Mouse (Mus musculus): Measurements from ENCODE around the gene Uhrf1bp1l.

The Uhrf1bp1l gene

DNA sequence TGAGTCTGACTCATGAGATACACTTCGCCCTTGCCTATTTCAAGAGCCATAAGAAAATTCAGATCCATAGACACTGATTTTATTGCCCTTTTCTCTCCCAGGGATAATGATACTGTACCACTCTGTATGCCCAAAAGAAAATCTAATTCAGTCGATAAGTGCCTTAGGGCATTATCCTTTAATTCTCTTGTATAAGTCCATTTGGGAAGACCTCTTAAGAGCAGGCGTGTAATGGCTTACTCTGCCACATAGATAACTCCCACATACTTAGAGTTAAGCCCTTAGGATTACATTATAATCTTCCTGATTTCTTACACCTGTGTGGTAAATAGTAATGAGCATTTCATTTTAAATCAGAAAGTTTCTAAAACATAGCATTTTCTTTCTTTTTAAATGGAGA is 1.8 kb downstream of the Uhrf1bp1l start:
- DNase-seq (ENCODE audit: low spot score): no peak

DNA sequence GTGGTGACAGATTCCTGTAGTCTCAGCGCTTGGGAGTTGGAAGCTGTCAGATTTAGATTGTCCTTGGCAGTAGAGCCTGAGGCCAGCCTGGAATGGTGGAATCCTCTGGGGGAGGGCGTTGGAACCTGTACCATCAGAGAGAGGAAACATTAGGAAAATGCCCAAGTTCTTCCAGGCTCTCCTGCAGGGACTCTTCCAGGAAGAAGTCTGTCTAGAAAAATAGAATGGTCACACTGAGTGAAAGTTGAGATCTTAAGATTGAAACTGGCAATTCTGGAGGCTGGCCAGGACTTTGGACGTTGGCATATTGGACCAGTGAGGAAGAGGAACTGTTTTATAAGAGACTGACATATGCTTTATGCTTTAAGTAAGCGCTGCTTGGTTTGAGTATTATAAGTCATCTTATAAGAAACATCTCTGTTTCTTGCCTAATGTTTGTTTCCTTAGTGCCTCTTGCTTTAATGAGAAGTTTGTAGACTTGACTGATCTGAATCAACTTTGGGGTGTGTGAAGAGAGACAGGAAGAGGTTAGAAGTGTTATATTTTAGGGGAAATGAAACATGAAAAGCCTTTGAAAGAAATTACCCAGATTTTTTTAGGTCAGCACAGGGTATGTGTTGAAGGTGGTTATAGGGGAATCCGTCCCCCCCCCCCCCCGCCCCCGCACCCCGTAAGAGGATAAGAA is 2.6 kb downstream of the Uhrf1bp1l start:
- no peak for DNase-seq (ENCODE audit: low spot score)

DNA sequence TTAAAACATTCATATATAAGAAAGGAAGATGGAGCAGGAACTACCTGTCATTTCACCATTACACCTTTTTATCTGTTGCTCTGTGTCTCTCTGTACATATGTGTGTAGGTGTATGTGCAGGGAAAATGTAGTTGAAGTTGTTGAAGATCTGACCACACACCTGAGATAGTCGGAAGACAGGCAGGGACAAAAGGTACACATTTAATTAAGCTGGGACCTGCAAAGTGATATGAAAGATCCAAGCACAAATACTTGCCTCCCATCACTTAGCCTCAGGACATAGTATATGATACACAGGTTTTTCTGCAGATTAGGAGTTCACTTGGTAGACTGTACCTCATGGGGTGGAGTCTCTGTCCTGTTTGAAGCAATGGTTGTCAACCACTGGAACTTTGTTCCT is 3.1 kb downstream of the Uhrf1bp1l start:
- DNase-seq (ENCODE audit: low spot score): no peak

DNA sequence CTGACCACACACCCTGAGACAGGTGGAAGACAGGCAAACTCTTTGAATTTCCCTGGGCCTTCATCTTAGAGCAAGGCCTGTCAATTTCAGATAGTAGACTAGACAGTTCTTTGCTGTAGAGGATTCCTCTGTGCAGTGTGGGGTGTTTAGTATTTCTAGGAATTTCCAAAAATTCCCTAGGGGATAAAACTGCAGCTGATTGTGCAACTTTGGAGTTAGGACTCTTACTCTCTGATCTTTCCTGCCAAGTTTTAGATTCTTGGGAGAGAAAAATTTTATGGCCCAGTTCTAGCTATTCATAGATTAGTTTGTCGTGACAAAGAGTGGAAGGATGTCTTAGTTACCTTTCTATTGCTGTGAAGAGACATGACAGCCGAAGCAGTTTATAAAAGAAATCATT is 3.8 kb downstream of the Uhrf1bp1l start:
- no peak for DNase-seq (ENCODE audit: low spot score)

DNA sequence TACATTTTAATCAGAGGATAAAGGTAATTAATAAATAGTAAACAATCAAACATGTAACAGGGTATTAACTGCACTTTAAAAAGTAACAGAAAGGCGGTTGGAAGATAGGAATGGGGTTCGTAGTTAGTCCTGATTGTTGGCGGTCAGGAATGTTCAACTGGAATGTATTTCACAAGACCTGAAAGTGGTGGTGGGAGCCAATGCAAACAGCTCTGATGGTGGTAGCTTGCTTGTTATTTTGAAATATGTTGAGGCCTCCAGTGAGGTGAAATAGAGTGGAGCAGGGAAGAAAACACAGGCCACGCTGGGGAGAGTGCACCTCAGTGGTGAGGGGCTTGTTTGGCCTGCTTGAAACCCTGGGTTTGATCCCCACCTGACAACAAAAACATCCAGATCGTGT is 6.3 kb downstream of the Uhrf1bp1l start:
- no peak for DNase-seq (ENCODE audit: low spot score)

DNA sequence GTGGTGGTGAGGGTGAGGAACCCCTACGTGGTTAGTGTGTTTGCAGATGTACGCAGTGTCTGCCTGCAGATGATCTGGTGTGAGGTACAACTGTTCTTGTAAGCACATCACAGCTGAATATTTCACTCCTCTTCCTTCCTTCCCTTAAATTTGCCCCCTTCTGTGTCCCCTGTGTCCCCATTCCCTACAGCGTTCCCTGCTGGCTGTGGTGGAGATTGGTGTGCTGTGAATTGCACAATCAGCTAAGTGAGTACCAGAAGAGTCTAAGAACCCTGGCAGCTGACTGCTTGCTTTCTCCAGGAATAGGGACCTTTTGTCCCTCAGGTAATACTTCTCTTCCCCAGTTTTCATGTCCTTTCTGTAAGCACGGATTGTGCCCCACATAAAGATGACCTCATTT is 10.4 kb downstream of the Uhrf1bp1l start:
- DNase-seq (ENCODE audit: low spot score): no peak

DNA sequence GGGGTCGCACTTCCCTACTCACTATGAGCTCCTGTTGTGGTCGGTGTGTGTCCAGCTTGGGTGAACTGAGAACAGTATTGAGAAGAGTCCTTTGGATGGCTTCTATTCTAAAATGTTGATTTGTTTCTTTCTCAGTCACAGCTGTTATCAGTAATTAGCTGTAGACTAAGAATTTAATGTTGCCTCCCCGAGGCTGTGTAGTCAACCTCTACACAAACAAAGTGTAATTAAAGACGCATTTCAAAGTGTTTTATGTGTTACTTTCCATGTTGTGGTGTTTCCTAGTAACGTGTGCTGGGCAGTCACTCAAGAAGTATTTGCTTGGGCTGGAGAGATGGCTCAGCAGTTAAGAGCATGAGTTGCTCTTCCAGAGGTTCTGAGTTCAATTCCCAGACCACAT is 16.0 kb downstream of the Uhrf1bp1l start:
- no peak for DNase-seq (ENCODE audit: low spot score)

DNA sequence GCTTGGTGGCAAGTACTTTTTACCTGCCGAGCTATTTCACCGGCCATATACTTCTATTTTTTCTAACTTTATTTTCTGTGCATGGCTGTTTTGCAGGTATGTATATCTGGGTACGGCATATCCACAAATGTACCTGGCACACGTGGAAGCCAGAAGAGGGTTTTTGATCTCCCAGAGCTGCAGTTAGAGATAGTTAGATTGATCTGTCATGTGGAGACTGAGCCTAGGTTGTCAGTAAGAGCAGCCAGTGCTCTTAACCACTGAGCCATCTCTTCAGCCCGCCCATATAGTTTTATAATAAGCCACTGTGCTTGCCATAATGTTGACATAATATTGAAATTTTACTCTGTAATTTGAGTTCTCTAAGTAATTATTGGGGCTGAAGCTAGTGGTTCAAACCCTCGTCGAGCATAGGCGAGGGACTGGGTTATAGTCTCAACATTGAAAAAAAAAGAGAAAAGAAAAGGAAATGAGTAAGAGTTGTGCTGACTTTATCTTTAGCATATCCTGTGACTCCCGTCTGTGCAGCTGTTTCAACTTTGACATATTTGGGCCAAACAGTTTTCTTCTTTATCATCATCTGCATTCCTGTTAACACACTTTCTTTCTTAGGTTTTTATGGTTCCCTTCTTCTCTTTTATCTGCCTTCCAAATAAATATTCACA is 19.8 kb downstream of the Uhrf1bp1l start:
- DNase-seq (ENCODE audit: low spot score): no peak

DNA sequence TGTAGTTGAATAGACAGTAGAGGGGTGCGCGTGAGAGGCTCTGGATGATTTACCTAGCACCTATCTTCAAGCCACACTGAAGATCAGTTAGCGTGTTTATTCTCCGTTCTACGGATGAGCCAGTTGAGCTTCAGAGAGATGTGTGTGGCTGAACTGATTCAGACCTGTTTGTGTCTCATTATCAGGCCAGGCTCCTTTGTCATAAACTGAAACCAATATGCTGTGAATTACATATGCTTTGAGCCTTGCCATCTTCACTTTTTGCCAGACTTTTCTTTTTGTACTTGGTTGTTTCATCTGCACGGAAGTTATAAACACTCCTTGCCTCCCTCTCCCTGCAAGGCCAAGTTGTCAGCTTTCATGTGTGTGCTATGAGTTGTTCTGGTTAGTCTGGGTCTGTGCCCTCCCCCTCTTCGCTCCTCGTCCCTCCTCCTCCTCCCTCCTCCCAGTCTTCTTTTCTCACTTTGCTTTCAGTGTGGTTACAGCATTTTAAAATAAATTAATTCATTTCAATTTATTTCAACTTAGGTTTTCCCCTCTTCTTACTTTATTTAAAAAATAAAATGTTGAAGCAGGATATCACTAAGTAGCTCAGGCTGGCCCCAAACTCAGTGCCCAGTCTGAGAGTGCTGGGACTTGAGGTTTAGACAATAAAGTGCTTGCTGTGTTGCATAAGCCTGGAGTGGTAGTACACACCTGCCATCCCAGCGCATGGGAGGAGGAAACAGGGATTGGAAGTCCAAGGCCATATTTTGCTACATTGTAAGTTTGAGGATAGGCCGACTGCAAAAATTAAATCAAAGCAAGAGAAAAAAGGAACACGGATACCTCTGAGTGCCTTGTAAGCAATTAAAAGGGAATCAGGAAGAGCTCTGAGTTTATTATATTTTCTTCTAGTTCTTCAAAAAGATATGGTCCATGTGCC is 21.3 kb downstream of the Uhrf1bp1l start:
- DNase-seq (ENCODE audit: low spot score): no peak

DNA sequence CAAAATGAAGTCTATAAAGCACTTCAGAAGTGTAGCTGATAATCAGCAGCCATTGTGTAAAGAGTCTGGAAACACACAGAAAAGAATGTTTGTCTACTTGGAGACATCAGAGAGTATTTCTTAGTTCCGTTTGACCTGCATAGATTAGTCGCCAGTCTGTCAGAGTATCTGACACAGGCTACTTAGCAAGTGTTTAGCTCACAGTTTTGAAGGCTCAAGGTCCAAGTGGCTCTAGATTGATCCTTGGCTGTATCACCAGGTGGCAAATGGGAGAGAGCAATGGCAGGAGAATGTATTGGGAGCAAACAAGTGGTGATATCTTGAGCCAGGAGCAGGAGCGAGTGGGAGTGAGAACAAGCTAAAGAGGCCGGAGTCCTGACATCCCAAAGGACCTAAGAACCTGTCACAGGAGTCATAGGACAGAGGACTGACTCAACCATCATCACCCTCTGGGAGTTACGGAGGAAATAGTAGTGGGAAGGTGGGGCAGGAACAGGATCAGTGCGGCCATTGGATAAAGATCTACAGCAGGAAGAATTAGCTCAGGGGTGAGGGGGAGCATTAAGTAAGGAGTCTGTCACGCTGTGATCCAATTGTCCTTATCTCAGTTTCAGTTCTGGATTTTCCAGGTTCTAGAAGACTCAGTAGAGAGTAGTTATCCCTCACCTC is 23.7 kb downstream of the Uhrf1bp1l start:
- DNase-seq (ENCODE audit: low spot score): no peak

DNA sequence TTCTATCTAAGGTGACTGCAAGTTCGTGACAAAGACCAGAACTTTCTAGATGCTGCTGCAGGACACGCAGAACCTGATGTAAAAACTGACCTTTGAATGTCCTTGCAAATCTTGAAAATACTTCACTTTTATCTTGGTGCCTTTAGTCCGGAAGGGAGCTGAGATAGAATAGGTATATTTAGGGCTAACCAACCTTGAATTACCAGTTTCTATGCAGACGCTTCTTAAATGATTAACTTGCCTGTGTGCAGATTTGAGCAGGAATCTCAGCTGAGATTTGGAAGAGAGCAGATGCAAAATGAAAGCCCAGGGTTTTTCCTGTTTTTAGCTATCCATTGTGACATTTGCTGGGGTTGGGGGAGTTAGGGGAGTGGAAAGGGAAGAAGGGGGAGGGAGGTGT is 24.3 kb downstream of the Uhrf1bp1l start:
- DNase-seq (ENCODE audit: low spot score): no peak

DNA sequence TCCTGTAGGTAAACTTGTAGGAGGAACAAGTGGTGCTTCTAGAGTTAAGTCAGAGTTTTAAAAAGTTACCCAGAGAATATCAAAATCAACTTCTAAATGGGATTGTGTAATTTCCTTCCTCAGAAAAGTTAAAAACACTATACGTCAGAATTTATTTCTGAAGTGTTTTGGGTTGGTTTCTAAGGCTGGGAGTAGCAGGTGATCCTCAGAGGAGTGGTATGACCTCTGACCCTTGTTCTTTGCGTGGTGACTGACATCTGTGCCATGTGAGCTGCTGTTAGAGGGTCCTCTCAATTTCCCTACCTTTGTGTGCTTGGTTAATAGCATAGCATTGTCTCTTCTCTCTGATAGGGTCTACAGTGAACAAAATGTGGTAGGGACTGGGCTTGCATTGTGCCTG is 27.1 kb downstream of the Uhrf1bp1l start:
- no peak for DNase-seq (ENCODE audit: low spot score)

DNA sequence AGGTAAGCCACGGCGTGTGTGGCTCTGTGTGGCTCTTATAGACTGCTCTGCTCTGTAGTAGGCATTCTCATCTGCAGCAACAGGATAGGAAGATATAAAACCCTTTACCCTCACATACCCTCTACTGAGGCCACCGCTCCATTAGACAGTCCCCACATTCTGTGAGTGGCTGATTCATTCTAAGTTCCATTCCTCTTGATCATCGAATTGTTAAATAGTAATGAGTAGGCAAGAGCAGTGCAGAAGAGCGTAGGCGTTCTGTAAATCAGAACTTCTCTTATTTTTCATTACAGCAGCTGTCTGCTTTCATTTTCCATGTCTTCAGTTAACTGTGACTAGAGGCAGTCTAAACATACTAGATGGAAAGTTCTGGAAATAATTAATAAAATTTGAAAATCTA is 31.2 kb downstream of the Uhrf1bp1l start:
- no peak for DNase-seq (ENCODE audit: low spot score)

DNA sequence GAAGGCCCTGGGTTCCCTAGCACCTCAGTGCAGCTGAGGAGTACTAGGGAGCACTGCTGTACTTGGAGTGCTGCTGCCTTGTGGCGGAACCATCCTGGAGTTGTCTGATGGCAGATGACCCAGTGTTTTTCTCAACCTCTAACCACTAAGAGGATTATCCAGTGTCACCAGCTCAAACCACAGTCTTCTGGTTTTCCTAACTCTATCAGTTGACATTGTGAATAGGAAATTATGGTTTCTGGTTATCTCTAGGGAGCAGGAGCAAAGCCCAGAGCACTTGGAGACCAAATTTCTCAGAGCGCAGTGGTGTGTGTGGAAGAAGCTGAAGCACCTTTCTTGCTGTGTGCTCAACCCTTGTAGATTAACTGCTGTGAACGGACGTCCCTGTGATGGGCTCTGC is 47.1 kb downstream of the Uhrf1bp1l start:
- DNase-seq (ENCODE audit: low spot score): no peak

DNA sequence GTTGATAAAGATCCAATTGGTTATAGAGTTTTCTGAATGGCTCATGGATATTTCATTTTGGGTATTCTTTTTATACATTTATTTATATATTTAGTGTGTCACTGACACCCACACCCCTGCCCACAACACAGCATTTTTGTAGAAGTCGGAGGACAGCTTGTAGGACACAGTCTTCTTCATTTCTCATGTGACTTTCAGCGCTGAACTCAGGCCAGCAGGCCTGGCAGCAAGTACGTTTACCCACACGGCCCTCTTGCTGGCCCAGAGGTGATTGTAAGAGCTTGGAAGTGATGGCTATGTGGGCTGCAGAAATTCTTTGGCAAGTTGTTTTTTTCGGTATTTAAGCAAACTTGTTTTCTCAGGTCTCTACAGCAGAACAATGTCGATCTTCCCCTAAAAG is 49.3 kb downstream of the Uhrf1bp1l start:
- no peak for DNase-seq (ENCODE audit: low spot score)

DNA sequence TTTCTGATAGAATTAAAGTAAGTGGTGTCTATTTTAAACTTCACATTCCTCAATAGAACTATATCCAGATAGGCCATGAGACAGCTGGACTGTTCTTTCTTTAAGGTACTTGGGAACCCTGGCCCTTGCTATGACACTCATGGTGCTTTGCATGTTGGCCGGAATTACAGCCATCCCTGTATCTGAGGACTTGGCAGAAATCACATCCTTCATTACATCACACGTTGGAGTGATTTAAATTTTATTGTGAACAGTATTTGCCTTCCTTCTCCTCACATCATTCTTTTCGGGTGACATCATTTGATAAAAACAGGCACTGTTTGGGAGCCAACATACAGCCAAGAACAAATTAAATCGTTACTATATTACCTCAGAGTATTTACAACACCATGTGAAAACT is 74.4 kb downstream of the Uhrf1bp1l start:
- DNase-seq (ENCODE audit: low spot score): no peak

DNA sequence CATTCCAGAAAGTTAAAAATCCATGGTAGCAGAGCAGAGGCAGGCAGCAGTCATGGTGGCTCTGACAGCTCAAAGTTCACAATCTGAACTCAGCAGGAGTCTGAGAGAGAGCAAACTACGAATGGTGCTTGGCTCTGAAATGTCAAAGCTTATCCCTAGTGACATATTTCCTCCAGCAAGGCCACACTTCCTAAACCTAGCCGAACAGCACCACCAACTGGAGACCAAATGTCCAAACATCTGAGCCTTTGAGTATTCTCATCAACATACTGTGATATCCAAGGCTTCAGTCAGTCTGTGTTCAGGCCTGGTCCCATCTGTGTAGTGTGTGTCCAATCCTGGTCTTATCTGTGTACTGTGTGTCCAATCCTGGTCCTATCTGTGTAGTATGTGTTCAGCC is 79.1 kb downstream of the Uhrf1bp1l start:
- DNase-seq (ENCODE audit: low spot score): no peak

DNA sequence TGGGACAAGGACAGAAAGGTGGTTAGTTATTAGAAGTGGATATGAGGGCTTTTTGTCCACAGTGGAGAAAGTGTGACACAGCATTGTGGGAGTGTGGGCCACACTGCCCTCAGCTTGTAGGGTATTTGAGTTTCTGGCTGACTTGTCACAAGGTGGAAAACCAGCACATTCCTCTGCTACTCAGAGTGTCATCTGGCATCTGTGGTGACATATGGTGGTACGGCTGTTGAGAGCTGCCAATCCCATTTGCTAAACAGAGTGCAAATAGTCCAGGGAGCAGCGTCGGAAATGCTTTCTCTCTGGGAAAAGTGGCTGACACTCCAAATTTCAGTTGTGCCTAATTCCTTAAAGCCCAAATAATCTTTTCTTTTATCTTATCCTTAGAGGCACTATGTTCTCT is 82.1 kb downstream of the Uhrf1bp1l start:
- DNase-seq (ENCODE audit: low spot score): no peak

DNA sequence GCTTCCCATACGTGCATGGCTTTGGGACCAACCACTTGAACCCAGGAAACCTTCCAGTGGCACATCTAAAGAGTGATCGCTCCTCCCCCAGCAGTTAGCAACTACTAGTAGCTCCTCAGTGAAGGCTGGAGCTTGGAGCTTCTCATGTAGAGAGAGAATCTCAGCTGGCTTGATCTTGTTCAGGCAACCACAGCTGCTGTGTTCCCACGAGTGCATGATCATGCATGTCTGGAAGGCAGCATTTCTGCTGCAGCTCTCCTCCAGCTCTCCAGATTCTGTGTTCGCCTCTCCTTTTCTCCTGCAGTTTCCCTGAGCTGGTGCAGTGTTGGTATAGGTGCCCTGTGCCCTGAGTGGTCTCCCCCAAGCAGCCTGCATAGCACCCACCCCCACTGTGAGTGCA is 87.5 kb downstream of the Uhrf1bp1l start:
- DNase-seq (ENCODE audit: low spot score): no peak

DNA sequence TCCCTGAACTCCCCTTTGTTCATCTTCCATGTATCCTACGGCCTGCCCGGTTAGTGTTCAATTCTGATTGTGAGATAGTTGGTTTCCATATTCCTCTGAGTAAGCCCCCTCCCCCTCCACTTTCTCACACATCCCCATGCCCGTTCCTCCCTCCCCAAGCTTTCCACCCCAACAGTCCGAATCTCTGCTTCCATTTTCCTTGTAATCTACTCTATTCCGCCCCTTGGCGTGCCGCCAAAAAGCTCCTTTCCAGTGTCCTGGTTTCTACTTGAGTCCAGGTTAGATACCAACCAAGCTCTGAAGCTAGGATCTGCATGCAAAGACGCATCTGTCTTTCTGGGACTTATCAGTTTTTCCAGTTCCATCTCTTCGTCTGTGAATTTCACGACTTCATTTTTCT is 88.4 kb downstream of the Uhrf1bp1l start:
- DNase-seq (ENCODE audit: low spot score): no peak

DNA sequence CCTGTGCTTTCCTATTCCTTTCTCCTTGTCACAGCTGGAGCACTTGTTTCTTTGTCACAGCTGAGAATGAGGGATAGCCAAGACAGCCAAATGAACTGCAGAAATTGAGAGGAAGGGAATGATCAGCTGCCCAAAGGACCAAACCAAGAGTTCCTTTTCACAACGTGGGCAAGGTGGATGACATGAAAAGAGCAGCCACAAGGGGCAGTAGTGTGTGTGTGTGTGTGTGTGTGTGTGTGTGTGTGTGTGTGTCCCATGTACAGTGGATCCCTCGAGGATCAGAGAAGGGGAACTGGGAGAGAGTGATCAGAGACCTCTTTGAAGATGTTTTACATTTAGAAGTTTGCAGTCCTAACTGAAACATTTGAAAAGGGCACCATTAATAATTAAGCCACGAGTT is 92.7 kb downstream of the Uhrf1bp1l start:
- no peak for DNase-seq (ENCODE audit: low spot score)

DNA sequence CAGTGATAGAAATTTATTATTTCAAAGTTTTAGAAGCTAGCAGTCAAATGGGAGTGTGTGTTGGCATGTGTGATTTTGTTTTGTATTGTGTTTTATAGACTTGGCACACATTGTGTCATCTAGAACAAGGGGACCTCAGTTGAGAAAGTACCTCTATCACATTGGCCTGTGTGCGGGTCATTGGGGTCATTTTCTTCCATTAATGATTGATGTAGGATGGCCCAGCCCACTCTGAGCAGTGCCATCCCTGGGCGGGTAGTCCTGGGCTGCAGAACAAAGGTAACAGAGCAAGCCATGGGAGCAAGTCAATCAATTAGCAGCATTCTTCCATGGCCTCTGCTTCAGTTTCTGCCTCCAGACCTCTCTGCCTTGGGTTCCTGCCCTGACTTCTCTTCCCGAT is 94.0 kb downstream of the Uhrf1bp1l start:
- no peak for DNase-seq (ENCODE audit: low spot score)

DNA sequence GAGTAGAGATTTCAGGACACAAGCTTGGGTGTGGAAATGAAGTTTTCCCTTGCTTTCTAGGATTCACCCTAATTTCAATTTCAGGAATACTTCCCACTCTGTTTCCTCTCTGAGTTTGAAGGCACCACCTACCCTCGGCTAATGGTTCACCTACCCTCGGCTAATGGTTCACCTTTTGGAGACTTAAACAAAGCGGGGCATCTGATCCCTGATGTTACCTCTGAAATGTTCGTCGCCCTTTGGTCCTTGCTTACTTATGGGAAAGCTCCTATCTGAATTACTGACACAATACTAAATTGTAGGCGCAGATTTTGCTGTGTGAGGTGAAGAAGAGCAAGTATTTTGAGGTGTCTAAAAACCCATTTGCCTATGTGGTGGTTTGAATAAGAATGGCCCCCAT is 106.2 kb downstream of the Uhrf1bp1l start:
- DNase-seq (ENCODE audit: low spot score): no peak

Data from spleen, adult 12 weeks (tissue).